Mouse (Mus musculus) kidney, embryonic 14.5 days (tissue): ENCODE data around the gene Ccdc130. TPM values are rescaled to one million over a fixed set of nuclear protein-coding genes. Genes with fewer than 3 reads are reported as not detected.
A peak's percentile ranks its signal among the peaks of the same experiment; 100 is the strongest.

Experiments
- ATAC-seq: fragments of 200-750 bp; cut with Nextera tagmentation; 2 replicates; pipeline ENCODE4 v1.8.0; 2017; ENCODE audit warnings: moderate number of reproducible peaks, mild to moderate bottlenecking, moderate TSS enrichment, moderate library complexity; ENCODE audit not compliant: low FRiP score, low TSS enrichment
- H3K27ac ChIP-seq: fragments of 300-500 bp; sonication (generic); 2 replicates; pipeline ENCODE4 v1.5.1; 2014; ENCODE audit warnings: low read depth, mild to moderate bottlenecking, low read length, moderate library complexity, mixed read lengths
- H3K27me3 ChIP-seq: fragments of 300-500 bp; sonication (generic); 2 replicates; pipeline ENCODE4 v1.6.1; 2014; ENCODE audit warnings: mild to moderate bottlenecking, low read length; ENCODE audit not compliant: control insufficient read depth, insufficient read depth
- H3K36me3 ChIP-seq: fragments of 300-500 bp; sonication (generic); 2 replicates; pipeline ENCODE4 v1.6.1; 2014; ENCODE audit warnings: low read length, mixed read lengths; ENCODE audit not compliant: control insufficient read depth, insufficient read depth
- H3K4me1 ChIP-seq: fragments of 300-500 bp; sonication (generic); 2 replicates; pipeline ENCODE4 v1.6.1; 2014; ENCODE audit warnings: low read length, mixed read lengths; ENCODE audit not compliant: control insufficient read depth, insufficient read depth
- H3K4me2 ChIP-seq: fragments of 300-500 bp; sonication (generic); replicated peaks from 2 replicates; pipeline ENCODE4 v1.6.1; 2014; ENCODE audit warnings: low read depth, mild to moderate bottlenecking, low read length
- H3K4me3 ChIP-seq: fragments of 300-500 bp; sonication (generic); 2 replicates; pipeline ENCODE4 v1.5.1; 2014; ENCODE audit warnings: mild to moderate bottlenecking, low read length
- H3K9ac ChIP-seq: fragments of 300-500 bp; sonication (generic); 2 replicates; pipeline ENCODE4 v1.6.1; 2014; ENCODE audit warnings: low read depth, mild to moderate bottlenecking, low read length, moderate library complexity
- H3K9me3 ChIP-seq: fragments of 300-500 bp; sonication (generic); 2 replicates; pipeline ENCODE4 v1.6.1; 2016; ENCODE audit warnings: low read length; ENCODE audit not compliant: control insufficient read depth
- WGBS: fragments of 180-500 bp; shearing (Covaris S2); extraction: QIAGEN DNeasy Blood & Tissue Kit; methylation state at CpG from one replicate; pipeline ENCODE4 v1.1.7; 2014; 5-methylcytosine and 5-hydroxymethylcytosine counted together
- microRNA counts: library from miRNA; unstranded; fragments of <30 nt; microRNA quantifications from one replicate; lab custom pipeline; 2017
- microRNA-seq: library from miRNA; unstranded; fragments of <30 nt; microRNA quantifications from one replicate; pipeline ENCODE4, GENCODE M21; 2016
- polyA plus RNA-seq: library from polyadenylated mRNA; unstranded; fragments of >200 nt; fragmentation: Nextera tagmentation; extraction: Ambion mirVana; gene quantifications from 2 replicates; pipeline ENCODE4 v1.2.1, GENCODE M21; 2014

Ccdc130 gene
- polyA plus RNA-seq, 1 experiment from 2014 or later = 15.4 TPM

- WGBS = 61% methylated on average over 34 of the region's 34 CpGs
- Histone ChIP-seq H3K9ac (no peak overlapping the region), H3K4me2 (no peak overlapping the region), H3K27me3 (no peaks in the 10 kb centered on the region), H3K27ac (no peak overlapping the region), H3K9me3 (no peaks in the 10 kb centered on the region), H3K36me3 (peaks cover 59% of the 10 kb centered on the region), H3K4me1 (peaks cover 28% of the 10 kb centered on the region), H3K4me3 (no peak overlapping the region)
- ATAC-seq = peak; percentile 58; the same call in 1 of the 2 replicates
Observed at GRCm38 (mm10) chr8:84210167-84210791, 59.9 kb downstream of the Ccdc130 start.

- H3K9me3 ChIP-seq = no peaks in the 10 kb centered on the region
- WGBS = 37% methylated on average over 17 of the region's 17 CpGs
- no peak overlapping the region for H3K9ac ChIP-seq
- peak overlapping the region; percentile 72 for H3K27ac ChIP-seq
- H3K4me2 ChIP-seq = no peak overlapping the region; the same call in 1 of the 2 replicates
- no peaks in the 10 kb centered on the region for H3K27me3 ChIP-seq
- peak; percentile 68 for ATAC-seq
- peaks cover 45% of the 10 kb centered on the region for H3K36me3 ChIP-seq
- peaks cover 32% of the 10 kb centered on the region for H3K4me1 ChIP-seq
- H3K4me3 ChIP-seq = no peak overlapping the region
Observed at GRCm38 (mm10) chr8:84208381-84209380, 61.5 kb downstream of the Ccdc130 start.

GRCm38 (mm10) chr8:84207811-84208210 lies 62.4 kb downstream of the Ccdc130 start:
- WGBS = 51% methylated on average over 7 of the region's 7 CpGs
- H3K4me2 ChIP-seq = no peak overlapping the region
- H3K36me3 ChIP-seq = peaks cover 37% of the 10 kb centered on the region
- no peaks in the 10 kb centered on the region for H3K27me3 ChIP-seq
- H3K9me3 ChIP-seq = no peaks in the 10 kb centered on the region
- no peak overlapping the region; the same call in 1 of the 2 replicates for H3K9ac ChIP-seq
- H3K27ac ChIP-seq = peak overlapping the region; percentile 72
- no peak for ATAC-seq
- H3K4me3 ChIP-seq = no peak overlapping the region
- H3K4me1 ChIP-seq = peaks cover 36% of the 10 kb centered on the region

MicroRNAs encoded within 50 kb of the gene (microRNA counts, 519-probe panel; counts per million panel counts)
- 7,055 counts per million, percentile 75 among the panel's probes with 10 or more counts for microRNA mmu-miR-23a (lab: Ali Mortazavi, UCI)
- microRNA mmu-miR-27a (lab: Ali Mortazavi, UCI) = 8,224 counts per million, percentile 85 among the panel's probes with 10 or more counts

Small RNA genes within 50 kb of the gene (microRNA-seq; reads per million reads assigned to microRNA genes)
- 9,466 reads per million, percentile 95 among the genes with 10 or more reads in this experiment for gene Mir23a
- gene Mir24-2 = not detected
- 219 reads per million, percentile 64 among the genes with 10 or more reads in this experiment for gene Mir27a
- gene Mir3074-2 = not detected

Other genes starting within 250 kb of the Ccdc130 start
- gene Palm3, start 248.9 kb downstream of the Ccdc130 start, polyA plus RNA-seq = 5.9 and 7.4 TPM in 2 replicates
- gene Il27ra, start 227.8 kb downstream of the Ccdc130 start, polyA plus RNA-seq = 1.4 and 1.6 TPM in 2 replicates
- 0.33 TPM in 1 of 2 replicates, not detected in the other for gene Rln3, start 225.4 kb downstream of the Ccdc130 start, polyA plus RNA-seq
- gene Gm10643, start 205.2 kb downstream of the Ccdc130 start, polyA plus RNA-seq = 1.2 and 2.2 TPM in 2 replicates
- 10.4 and 13.7 TPM in 2 replicates for gene Rfx1, start 203.5 kb downstream of the Ccdc130 start, polyA plus RNA-seq
- gene Dcaf15, start 165.6 kb downstream of the Ccdc130 start, polyA plus RNA-seq = 10.4 and 18.3 TPM in 2 replicates
- gene Podnl1, start 144.4 kb downstream of the Ccdc130 start, polyA plus RNA-seq = 0.19 and 0.34 TPM in 2 replicates
- gene Cc2d1a, start 122.4 kb downstream of the Ccdc130 start, polyA plus RNA-seq = 11.7 and 17.7 TPM in 2 replicates
- 0.87 and 1.2 TPM in 2 replicates for gene 4930432K21Rik, start 122.4 kb downstream of the Ccdc130 start, polyA plus RNA-seq
- gene Nanos3, start 85.2 kb downstream of the Ccdc130 start, polyA plus RNA-seq = 4.3 and 5.5 TPM in 2 replicates
- gene Zswim4, start 33.3 kb downstream of the Ccdc130 start, polyA plus RNA-seq = 10.2 and 15.7 TPM in 2 replicates
- gene D8Ertd738e, start 20.7 kb downstream of the Ccdc130 start, polyA plus RNA-seq = 388 TPM in 2 replicates
- 73.2 and 80.1 TPM in 2 replicates for gene Mri1, start 13.1 kb downstream of the Ccdc130 start, polyA plus RNA-seq
- gene Cacna1a, start 118.1 kb upstream of the Ccdc130 start, polyA plus RNA-seq = 3.6 and 4.4 TPM in 2 replicates